In the genomic region with DNA sequence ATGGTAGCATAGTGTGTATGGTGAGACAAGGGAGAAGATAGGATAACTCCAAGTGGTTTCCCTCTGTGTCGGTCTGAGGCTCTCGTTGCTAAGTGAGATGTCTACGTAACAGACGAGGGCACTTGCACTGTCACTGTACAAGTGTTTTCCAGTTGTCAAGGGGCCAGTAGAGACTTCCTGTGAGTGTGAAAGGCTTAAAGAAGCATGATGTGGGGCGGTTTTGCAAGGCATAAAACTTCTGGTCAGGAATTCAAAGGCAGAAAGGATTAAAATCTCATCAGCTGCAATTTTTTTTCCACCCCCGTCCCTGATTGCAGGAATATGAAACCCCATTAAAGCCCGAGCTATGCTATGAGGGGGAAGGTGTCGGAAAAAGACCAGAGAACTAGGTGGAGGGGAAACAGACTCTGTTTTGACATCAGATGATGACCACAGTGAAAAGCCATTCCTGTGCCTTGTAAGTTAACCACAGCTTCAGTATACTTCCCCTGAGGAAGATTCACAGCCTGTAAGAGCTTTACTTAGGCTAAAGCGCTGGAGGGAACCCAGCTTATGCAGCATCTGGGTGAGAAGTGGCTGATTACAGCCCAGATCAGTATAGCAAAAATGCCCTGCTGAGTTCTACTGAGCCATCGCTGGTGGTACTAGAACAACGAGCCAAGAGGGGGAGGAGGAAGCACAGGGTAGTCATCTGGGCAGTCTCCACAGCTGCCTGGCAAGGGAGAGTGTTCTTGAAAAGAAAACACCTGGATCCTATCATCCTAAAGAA, we compare ENCODE assay signal across 10 mouse cellular contexts. TPM values are rescaled to one million over a fixed set of nuclear protein-coding genes. Genes with fewer than 3 reads are reported as not detected.
DNase-seq lines count a peak whose midpoint lies in the region; ATAC-seq and TF ChIP-seq lines count a peak whose summit lies in the region.
"Had no signal": no experiment of that assay in that cellular context is flagged by ENCODE, and none has a peak within 500 bp of the region (broad histone marks: within the 10 kb centered on the region; RNA-seq: fewer than 3 reads in every experiment).

No protein-coding gene starts in this region.

- H3K9me3 ChIP-seq in heart, embryonic 10.5 days: no peaks in the 10 kb centered on the region
- no peaks in the 10 kb centered on the region for H3K9me3 ChIP-seq in lung, embryonic 14.5 days (ENCODE audit: low read depth, low read length)
- no peaks in the 10 kb centered on the region for H3K9me3 ChIP-seq in embryonic facial prominence, embryonic 15.5 days (replicated peaks)

- ATAC-seq in lung, embryonic 14.5 days (ENCODE audit: insufficient read depth): peak; percentile 45
- no peak for ATAC-seq in embryonic facial prominence, embryonic 15.5 days (ENCODE audit: insufficient number of reproducible peaks, low FRiP score, low TSS enrichment, low read depth)
- peak; percentile 25 for ATAC-seq in monocyte, adult 5-6 weeks (replicated peaks; ENCODE audit: insufficient number of reproducible peaks, low FRiP score, low TSS enrichment, poor library complexity, severe bottlenecking)
- ATAC-seq: CD4-positive, CD25-positive, alpha-beta regulatory T cell, adult 4 months had no signal

- no peaks in the 10 kb centered on the region for H3K36me3 ChIP-seq in heart, embryonic 10.5 days
- H3K36me3 ChIP-seq in lung, embryonic 14.5 days (ENCODE audit: insufficient read depth): peaks cover 3% of the 10 kb centered on the region; the same call in 1 of the 2 replicates
- no peaks in the 10 kb centered on the region for H3K36me3 ChIP-seq in embryonic facial prominence, embryonic 15.5 days

- no peak for TF ChIP-seq POLR2A in lung, adult 2 months (IDR thresholded peaks at IDR 0.05; ENCODE audit: borderline replicate concordance, extremely low read depth, low read depth, low read length)

- H3K27ac ChIP-seq in heart, embryonic 10.5 days: peak overlapping the region; percentile 54
- peak overlapping the region; percentile 64 for H3K27ac ChIP-seq in lung, embryonic 14.5 days (ENCODE audit: low read depth)
- no peak overlapping the region for H3K27ac ChIP-seq in embryonic facial prominence, embryonic 15.5 days (replicated peaks)

- peak; percentile 76 for DNase-seq in heart, embryonic 10.5 days (ENCODE audit: low spot score)
- DNase-seq in heart, postnatal 36 days: no peak
- DNase-seq in lung, embryonic 14.5 days: peak; percentile 71
- DNase-seq in lung, adult 2 months: no peak
- DNase-seq in natural killer cell, adult 2 months (ENCODE audit: low spot score in 2 of 2): no peak
- no peak for DNase-seq in layer of hippocampus, adult 9-11 months
- DNase-seq: cerebellum, postnatal 14 days had no signal

- H3K4me3 ChIP-seq in heart, embryonic 10.5 days: no peak overlapping the region
- H3K4me3 ChIP-seq in lung, embryonic 14.5 days (ENCODE audit: low read depth, low read length): peak overlapping the region; percentile 10; the same call in 1 of the 2 replicates
- H3K4me3 ChIP-seq in lung, adult 2 months (replicated peaks; ENCODE audit: extremely low read depth, low read depth, low read length): no peak overlapping the region
- no peak overlapping the region for H3K4me3 ChIP-seq in embryonic facial prominence, embryonic 15.5 days (replicated peaks)

- WGBS in heart, embryonic 10.5 days: 41% methylated on average over 11 of the region's 11 CpGs
- WGBS in lung, embryonic 14.5 days: 25% methylated on average over 11 of the region's 11 CpGs
- WGBS in lung, adult 2 months: 24% methylated on average over 11 of the region's 11 CpGs
- WGBS in embryonic facial prominence, embryonic 15.5 days: 49% methylated on average over 11 of the region's 11 CpGs

- TF ChIP-seq CTCF in lung, embryonic 14.5 days (IDR thresholded peaks at IDR 0.05; ENCODE audit: low read depth): no peak
- no peak for TF ChIP-seq CTCF in lung, adult 2 months (IDR thresholded peaks at IDR 0.05; ENCODE audit: insufficient read depth, low read length)

- peak overlapping the region; percentile 100 for H3K4me2 ChIP-seq in lung, embryonic 14.5 days
- H3K4me2 ChIP-seq in embryonic facial prominence, embryonic 15.5 days (replicated peaks): peak overlapping the region; percentile 98; the same call in 1 of the 2 replicates

- intact Hi-C loops in heart, postnatal 36 days (cut with DNase I): loop anchor here (5.0 to 10.0 kb wide), 2 partner anchors 120 to 592 kb away; no protein-coding TSS in a partner anchor

- peaks cover 67% of the 10 kb centered on the region for H3K27me3 ChIP-seq in heart, embryonic 10.5 days (ENCODE audit: insufficient read depth, poor library complexity, severe bottlenecking)
- H3K27me3 ChIP-seq in lung, embryonic 14.5 days (ENCODE audit: insufficient read depth, low read length): 0 out of 2 replicates have a peak, but pooled peaks cover 4% of the 10 kb centered on the region
- peaks cover 34% of the 10 kb centered on the region for H3K27me3 ChIP-seq in embryonic facial prominence, embryonic 15.5 days

- H3K9ac ChIP-seq in lung, embryonic 14.5 days: no peak overlapping the region
- no peak overlapping the region for H3K9ac ChIP-seq in embryonic facial prominence, embryonic 15.5 days

- peaks cover 31% of the 10 kb centered on the region for H3K4me1 ChIP-seq in heart, embryonic 10.5 days
- peaks cover 28% of the 10 kb centered on the region for H3K4me1 ChIP-seq in lung, embryonic 14.5 days (ENCODE audit: insufficient read depth)
- peaks cover 23% of the 10 kb centered on the region for H3K4me1 ChIP-seq in lung, adult 2 months (ENCODE audit: control insufficient read depth, insufficient read depth, low read length)
- peaks cover 33% of the 10 kb centered on the region for H3K4me1 ChIP-seq in embryonic facial prominence, embryonic 15.5 days

RNA-seq across cellular contexts. Expression of a gene that starts 2.1 kb away (rescaled TPM):
- 0.52 and 0.89 TPM in 2 replicates for polyA plus RNA-seq in heart, embryonic 10.5 days (2016; fragmentation: Nextera tagmentation; extraction: Ambion mirVana)
- 1 to 10 TPM; 1.0 to 1.9 TPM for total RNA-seq in heart, postnatal 36 days (2021)
- 4.8 and 5.9 TPM in 2 replicates for polyA plus RNA-seq in lung, embryonic 14.5 days (2014; fragmentation: Nextera tagmentation; extraction: Ambion mirVana)
- polyA plus RNA-seq in lung, adult 2 months (2012; rRNA removed): 8.3 and 10.8 TPM in 2 replicates
- polyA plus RNA-seq in embryonic facial prominence, embryonic 15.5 days (2015; fragmentation: Nextera tagmentation; extraction: Ambion mirVana): 2.9 and 3.1 TPM in 2 replicates
- total RNA-seq in monocyte, adult 5-6 weeks (2017): 5.5 to 10.3 TPM (median 8.7 TPM) in 3 replicates
- polyA plus RNA-seq: CD4-positive, CD25-positive, alpha-beta regulatory T cell, adult 4 months had no signal

RNA-seq across cellular contexts. Expression of a gene that starts 10.8 kb away (rescaled TPM):
- 10.9 and 14.6 TPM in 2 replicates for polyA plus RNA-seq in heart, embryonic 10.5 days (2016; fragmentation: Nextera tagmentation; extraction: Ambion mirVana)
- total RNA-seq in heart, postnatal 36 days (2021): 10 to 100 TPM; 38.4 to 51.7 TPM
- 115 and 116 TPM in 2 replicates for polyA plus RNA-seq in lung, embryonic 14.5 days (2014; fragmentation: Nextera tagmentation; extraction: Ambion mirVana)
- polyA plus RNA-seq in lung, adult 2 months (2012; rRNA removed): 550 and 598 TPM in 2 replicates
- polyA plus RNA-seq in embryonic facial prominence, embryonic 15.5 days (2015; fragmentation: Nextera tagmentation; extraction: Ambion mirVana): 21.7 and 23.0 TPM in 2 replicates
- total RNA-seq in monocyte, adult 5-6 weeks (2017): 64.1 to 101 TPM (median 81.2 TPM) in 3 replicates

RNA-seq across cellular contexts. Expression of a gene that starts 46.2 kb away (rescaled TPM):
- polyA plus RNA-seq in heart, embryonic 10.5 days (2016; fragmentation: Nextera tagmentation; extraction: Ambion mirVana): 10.3 and 19.7 TPM in 2 replicates
- 10 to 100 TPM; 65.4 to 68.0 TPM for total RNA-seq in heart, postnatal 36 days (2021)
- polyA plus RNA-seq in lung, embryonic 14.5 days (2014; fragmentation: Nextera tagmentation; extraction: Ambion mirVana): 33.7 and 34.4 TPM in 2 replicates
- polyA plus RNA-seq in lung, adult 2 months (2012; rRNA removed): 81.8 and 82.1 TPM in 2 replicates
- polyA plus RNA-seq in embryonic facial prominence, embryonic 15.5 days (2015; fragmentation: Nextera tagmentation; extraction: Ambion mirVana): 11.4 and 11.8 TPM in 2 replicates
- total RNA-seq in monocyte, adult 5-6 weeks (2017): 4.8 to 5.9 TPM (median 4.9 TPM) in 3 replicates

Comparison
In these comparisons a context has a peak if more than half of its experiments do, and no peak if none do; other contexts are left out.
1. DNase-seq: peak in heart, embryonic 10.5 days (single experiment) and lung, embryonic 14.5 days (single experiment); none in heart, postnatal 36 days (0 of 2), lung, adult 2 months (single experiment), natural killer cell, adult 2 months (0 of 2) and layer of hippocampus, adult 9-11 months (single experiment).